Mouse (Mus musculus) ovary, postnatal 36 days (tissue): ENCODE data around the gene D430019H16Rik.
A peak's percentile ranks its signal among the peaks of the same experiment; 100 is the strongest.

Experiments used
- DNase-seq: peaks from one replicate; pipeline ENCODE4 v3.0.0; 2022; ENCODE audit warnings: low spot score, mixed read lengths

The D430019H16Rik gene

DNA sequence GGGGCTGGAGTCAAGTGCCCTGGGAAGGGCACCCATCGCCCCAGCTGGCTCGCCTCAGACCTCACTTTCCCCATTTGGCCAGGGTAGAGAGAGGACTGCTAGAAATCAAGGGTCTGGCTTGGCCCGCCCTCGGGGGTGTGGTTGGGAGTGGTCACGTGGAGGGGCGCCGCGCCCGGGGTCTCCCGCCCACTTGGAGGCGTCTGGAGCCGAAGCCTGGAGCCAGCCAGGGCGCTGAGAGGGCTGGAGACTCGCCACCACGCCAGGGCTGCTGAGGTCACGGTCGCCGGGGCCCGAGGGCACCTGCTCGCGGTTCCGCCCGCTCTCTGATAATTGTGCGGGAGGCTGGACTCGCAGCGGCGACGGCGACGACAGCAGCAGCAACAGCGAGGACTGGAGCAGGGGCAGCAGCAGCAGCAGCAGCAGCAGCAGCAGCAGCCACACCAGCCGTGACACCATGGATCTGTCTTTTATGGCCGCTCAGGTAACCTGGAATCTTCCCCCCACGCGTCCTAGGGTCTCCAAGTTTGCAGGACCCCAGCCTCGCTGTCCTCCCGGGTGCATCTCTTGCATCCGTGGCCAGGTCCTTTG is at the start of gene D430019H16Rik:
TSS of gene D430019H16Rik (plus strand) at position 187 of the 588 bp plus-strand sequence.
- DNase-seq = peak; percentile 78

DNA sequence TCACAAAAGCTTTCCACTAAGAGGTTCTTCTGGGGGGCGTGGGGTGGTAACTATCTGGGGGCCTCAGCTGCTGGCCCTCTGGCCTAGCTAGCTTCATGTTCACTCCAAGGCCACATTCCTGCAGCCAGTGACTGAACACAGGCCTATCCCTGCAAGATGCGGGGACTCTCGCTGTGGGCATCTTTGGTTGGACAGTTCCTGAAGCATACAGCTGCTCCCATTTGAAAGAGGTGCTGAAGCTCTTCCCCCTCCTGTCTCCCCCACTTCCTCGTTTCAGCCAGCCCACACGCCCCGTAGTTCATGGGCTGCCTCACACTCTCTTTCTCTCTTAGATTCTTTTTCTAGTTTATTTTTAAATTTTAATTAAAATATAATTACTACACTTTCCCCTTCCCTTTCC is 47.6 kb upstream of the D430019H16Rik start:
- no peak for DNase-seq

DNA sequence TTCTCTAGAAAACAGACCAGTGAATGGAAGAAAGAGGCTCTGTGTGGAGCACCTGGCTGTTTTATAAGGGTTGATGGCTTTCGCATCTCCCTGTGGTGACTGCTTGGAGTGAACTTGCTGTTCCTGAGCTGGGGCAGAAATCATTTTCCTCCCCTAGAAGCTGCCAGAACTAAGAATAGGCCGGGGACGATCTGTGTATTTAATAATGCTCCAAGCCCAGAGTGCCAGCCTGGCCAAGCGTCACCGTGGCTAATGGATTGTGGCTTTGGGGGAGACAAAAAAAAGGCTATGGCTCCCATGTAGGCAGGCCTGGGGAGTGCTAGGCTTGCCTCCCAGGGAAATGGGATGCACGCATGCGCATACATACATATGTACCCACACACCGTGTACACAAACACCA is 39.7 kb upstream of the D430019H16Rik start:
- DNase-seq = no peak

DNA sequence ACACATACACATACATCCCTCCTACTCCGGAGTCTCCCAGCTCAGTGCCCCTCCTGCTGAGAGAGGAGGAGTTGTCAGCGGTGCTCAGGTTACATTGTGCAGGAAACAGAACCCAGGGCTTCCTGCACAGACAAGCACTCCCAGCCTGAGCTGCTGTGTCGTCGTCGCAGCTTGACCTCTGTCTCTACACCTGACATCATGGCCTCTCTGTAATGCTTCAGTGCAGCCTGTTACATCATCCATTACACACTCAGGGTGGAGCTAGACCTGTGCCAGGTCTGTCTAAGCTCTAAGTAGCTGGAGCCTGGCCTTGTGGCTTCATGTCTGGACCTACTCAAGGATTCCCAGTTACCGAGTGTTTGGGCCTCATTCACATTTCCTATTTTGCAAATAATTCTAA is 33.2 kb upstream of the D430019H16Rik start:
- no peak for DNase-seq

DNA sequence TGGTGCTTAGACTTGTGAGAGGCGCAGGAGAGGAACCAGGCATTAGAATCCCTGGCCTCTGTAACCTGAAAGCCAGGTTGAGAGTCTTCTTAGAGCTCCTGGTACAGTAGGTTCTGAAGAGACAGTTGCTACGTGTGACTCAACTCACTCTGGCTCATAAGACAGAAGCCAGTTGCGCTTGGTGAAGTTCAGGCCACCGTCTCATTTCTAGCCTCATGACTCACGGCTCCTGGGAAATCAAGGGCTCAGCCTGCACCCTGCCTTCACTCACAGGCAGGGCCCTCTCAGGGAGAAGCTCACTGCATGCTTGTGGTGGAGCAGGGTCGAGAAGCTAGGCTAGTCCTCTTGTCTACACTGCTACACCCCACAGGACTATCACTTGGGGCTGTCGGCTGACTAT is 27.1 kb upstream of the D430019H16Rik start:
- no peak for DNase-seq

DNA sequence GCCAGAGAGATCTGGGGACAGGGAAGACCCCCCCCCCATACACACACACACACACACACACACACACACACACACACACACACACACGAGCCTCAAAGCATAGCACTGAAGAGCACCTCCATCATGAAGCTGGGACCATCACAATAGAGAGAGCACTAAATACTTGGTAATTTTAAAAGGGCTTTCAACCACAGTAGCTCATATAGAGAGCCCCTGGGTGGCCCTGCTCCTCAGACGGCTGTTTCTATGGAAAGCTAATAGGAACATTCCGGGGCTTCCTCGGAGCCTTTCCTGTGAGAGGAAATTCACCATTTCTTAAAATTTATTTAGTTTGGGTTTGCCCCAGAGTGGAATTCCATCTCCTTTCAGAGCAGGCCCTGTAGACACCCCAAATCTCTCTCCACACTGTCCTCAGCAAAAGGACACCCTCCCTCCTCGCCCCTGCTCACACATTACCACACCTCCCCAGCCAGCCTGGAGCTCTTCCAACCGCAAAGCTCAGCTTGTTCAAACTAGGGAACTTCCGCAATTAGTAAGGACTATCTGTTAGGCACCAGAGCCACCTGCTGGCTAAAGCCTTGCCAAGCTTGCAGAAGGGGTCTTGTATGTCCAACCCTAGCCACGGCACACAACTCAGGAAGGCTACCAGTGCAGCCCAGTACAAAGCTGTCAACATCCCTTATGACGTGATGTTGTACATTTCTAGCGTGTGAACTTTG is 26.5 kb upstream of the D430019H16Rik start:
- DNase-seq = peak; percentile 57

DNA sequence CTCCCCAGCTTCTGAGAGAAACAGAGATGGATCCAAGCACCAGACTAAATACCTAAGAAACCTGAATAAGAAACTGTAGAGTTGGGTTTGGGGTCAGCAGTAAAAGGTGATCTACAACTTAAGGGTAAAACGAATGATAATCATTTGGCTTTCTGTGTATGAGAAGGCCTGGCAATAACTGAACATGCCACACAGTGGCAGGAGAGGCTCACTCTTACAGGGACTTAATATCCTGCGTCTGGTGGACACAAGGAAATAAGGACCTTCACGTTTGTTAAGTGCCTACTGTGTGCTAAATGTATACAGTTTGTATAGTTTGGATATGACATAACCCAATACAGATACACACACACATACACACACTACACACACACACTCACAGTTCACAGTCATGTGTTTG is 21.8 kb upstream of the D430019H16Rik start:
- no peak for DNase-seq

DNA sequence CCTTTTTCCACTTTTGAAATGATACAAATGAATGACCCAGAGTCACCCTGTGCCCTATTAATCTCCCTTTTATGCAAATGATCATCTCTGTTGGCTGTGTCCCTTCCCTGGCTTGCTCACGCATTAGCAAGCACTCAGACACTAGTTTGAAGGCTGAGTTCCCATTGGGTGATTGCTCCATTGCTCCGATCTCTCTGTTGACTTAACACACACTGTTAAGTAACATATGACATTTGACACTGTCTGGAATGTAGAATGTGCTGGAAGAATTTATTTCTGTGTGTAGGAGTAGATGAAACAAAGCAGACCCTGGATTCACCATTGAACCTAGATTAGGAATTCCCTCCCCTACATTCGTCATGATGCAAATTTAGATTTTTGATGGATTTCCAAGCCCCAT is 20.8 kb upstream of the D430019H16Rik start:
- DNase-seq = no peak

DNA sequence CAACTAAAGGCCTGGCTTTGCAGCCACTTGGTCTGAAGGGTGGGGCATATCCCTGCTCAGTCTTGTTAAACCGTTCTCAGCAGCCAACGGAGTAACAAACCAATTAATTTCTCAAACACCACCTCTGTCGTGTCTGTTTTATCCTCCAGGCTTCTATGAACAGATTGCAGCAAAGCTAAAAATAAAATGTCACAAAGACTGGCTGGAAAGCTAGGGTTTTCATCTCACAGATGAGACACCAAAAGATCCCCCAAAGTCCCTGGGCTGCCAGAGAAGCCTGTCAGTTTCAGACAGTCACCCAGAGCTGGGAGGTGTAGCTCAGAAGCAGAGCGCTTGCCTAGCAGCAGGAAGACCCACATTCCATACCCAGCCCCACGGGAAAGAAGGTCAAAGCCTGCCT is 15.4 kb upstream of the D430019H16Rik start:
- no peak for DNase-seq

DNA sequence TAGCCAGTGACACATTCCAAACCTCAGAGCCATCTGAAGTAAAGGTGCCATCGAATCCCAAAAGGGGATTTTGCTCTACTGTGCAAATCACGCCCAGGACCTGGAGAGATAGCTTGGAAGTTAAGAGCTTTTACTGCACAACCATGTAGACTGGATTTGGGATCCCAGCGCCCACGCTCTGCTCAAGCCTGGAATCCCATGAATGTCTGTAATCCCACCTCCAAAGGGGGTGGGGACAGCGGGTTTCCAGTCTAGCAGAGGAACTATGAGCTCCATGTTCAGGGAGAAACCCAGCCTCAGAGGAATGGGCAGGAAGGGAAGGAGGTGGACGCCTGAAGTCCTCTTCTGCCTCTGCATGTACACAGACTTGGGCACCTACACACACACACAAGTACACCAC is 13.7 kb upstream of the D430019H16Rik start:
- DNase-seq = no peak

DNA sequence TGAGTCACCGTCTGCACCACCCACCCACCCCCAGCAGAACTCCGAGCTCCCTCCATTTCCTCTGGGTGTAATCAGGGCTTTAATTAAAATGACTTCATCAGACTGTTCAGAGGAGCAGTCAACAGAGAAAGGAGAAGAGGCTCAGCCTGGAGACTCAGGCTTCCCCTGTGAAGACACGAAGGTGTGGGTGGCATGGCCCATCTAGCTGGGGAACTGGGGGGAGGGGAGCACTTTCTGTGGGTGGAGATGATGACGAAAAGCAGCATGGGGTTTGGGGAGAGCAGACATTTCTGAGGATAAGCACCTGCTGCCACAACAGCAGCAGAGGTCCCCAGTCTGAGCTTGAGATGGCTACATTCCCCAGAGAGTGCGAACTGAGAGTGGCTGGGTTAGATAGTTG is 10.1 kb upstream of the D430019H16Rik start:
- DNase-seq = no peak

DNA sequence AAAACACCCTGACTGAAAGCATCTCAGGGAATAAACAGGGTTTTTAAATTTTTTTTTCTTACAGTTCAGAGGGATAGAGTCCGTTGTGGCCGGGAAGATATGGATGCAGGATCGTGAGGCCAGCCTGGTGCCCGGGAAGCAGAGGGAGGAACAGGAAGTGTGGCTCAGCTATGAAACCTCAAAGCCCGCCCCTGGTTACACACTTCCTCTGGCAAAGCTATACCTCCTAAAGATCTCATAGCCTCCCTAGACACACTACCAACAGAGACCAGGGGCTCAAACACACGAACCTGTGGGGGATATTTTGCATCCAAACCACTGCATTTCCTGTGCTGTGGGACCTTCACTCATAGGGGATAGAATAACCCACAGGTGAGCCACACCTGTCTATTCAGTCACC is 7.9 kb upstream of the D430019H16Rik start:
- no peak for DNase-seq

DNA sequence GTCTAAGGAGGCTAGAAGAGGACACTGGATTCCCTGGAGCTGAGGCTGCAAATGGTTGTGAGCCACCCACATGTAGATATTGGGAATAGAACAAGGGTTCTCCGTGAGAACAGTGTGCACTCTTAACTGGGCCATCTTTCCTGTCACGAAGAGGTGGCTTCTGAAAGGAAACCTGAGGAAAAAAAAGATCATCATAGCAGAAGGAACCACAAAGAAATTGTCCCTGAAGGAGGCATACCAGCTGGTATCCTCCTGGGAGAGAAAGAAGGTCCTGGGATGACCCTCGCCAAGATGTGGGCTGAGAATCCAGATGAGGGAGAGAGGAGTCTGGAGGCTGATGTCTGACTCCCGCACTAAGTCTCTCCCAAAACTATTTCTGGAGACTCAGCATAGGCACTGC is 4.4 kb upstream of the D430019H16Rik start:
- DNase-seq = no peak

DNA sequence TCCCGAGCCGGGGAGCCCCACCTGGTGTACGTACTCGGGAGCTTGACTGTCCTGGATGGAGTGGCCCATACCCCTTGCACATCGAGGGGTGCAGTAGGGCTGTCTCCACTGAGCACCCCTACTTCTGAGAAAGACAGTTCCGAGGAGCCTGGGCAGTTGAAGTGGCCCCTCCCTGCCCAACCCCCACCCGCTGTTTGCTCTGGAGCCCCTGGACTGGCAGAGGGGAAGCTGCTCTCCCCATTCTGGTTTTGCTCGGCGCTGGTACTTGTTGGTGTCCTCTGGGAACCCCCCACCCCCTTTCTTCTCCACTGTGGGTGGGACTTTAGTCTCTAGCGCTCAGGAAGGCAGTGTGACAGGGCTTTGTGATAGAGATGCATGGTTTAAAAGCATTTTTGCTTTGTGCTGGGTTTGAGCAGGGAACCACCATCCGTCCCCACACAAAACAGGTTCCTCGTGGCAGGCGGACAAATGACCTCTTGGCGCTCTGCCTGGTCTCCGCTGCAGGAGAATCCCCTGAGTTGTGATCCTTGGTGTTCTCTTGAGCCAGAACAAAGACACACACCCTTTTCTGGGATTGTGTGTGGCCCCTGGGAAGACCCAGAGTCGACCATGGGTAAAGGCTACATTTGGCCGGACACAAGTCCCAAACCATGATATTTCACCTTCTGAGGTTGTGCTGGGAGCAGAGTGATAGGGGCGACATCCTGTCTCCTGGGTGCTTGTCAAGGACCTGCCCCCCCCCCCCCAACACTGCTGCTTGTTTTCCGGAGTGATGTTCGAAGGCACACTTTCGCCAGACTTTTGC is 804 bp downstream of the D430019H16Rik start:
- no peak for DNase-seq

DNA sequence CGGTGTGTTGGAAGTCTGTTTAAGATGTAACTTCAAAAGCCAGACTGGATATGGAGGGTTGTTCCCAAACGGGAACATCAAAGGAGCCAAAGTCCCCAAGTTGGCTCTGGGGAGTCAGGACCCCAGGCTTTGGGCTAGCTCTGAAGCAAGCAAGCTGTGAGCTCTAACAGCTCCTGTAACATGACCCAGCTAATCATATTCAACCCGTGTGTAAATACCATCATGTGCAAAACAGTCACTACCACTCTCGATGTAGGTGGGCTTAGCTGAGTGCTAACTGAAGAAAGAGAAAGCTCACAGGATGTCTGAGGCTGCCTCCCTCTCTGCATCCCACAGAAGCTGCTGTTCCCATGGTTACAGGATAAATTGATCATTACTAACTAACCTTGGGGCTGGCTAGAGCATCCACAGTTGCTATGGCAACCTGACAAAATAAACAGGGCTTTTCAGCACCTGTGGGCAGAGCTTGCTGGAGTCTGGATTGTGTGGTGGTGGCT is 1.5 kb downstream of the D430019H16Rik start:
- DNase-seq = no peak

DNA sequence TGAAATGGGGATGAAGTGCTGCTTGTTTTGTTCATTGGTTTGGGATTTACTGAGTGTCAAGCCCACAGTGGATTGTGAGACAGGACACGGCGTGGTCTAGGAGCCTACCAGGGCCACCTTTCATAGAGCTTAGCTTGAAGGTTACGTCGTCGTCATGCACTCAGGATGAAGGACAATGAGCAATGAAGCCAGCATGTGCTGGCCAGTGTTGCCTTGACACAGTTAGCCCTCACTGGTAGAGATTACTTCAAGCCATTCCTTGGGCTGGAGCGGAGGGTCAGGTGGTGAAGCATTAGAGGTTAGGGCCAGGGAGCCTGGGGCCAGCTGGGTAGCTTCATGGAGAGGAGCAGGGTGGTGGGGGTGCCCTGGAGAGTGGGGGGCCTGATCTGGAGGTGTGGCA is 5.1 kb downstream of the D430019H16Rik start:
- no peak for DNase-seq

DNA sequence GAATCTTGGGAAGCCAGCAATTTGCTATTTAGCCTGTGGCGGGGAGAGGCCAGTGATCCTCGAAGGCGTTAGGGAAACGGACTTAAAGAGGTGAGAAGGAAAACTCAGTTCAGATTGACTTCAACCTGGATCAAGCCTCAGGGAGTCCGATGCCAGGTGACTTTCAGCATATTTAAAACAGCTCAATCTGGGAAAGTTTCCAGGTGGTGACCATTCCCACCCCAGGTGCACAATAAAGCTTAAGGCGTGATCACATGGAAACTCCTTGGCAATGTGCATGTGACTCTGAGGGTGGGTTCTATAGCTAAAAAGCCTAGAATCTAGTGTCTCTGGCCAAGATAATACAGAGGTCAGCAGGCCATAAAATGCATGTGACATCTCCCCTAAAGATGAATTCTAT is 7.4 kb downstream of the D430019H16Rik start:
- no peak for DNase-seq

DNA sequence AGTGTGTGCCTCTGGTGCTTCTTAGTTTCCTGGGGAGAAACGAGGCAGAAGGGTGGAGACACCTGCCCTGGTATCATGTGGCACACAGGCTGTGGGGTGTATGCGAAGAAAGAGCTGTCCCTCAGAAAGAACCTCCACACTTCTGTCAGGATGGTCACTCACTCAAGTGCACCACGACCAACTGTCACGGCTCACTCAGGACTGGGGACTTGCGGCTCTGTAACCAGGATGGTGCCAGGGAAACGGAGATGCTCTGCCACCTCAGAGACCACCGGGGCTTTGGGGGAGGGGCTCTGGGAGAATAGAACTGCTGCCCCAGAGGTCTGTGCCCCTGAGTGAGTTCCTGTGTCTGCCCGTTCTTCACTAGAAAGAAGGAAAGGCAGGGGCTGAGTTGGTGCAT is 15.4 kb downstream of the D430019H16Rik start:
- DNase-seq = no peak

DNA sequence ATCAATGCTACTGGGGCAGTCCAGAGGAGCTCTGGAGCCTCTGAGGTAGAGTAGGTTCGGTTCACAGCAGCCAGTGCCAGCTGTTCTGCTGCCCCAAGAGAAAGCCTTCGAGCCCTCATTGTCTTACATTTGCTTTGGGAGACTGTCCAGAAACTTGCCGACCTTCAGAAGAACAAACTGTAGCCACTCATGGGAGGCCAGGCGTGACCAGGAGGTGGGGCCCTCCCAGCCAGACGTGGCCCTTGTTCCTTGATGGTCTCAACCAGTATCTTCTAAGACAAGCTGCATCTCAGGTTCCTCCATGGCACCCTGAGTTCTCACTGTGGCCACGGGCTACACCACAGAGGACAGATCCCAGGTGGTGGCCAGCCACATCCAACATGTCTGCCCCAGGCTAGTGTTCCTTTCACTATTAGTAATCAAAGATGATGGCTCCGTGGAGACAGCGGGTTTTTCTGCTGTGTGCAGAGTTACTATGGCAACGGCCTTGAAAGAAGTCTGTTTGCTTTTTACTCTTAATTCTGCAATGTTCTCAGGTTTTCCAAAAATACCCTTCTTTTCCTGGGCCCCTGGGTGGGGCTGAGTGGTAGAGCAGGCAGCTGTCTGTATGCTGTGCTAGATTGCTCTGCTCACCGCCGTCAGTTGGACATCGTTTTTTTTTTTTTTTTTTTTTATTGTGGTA is 21.7 kb downstream of the D430019H16Rik start:
- peak; percentile 28 for DNase-seq

DNA sequence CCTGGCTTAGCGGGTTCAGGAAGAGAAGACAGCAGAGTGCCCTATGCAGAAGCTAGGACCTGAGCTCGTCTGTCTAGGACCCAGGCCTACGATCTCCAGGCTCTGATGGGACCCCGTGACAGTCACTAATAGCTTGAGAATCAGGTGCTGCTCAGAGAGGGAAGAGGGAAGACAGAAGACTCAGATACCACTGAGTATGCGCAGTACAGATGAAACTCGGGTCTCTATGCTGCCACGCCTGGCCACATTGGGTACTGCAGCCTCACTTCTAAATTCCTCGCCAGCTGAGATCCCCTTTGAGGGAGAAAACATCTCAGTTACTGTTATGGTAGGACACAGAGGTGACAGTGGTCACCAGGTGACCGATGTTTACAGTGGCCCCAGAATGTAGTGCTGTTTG is 22.8 kb downstream of the D430019H16Rik start:
- DNase-seq = peak; percentile 54

DNA sequence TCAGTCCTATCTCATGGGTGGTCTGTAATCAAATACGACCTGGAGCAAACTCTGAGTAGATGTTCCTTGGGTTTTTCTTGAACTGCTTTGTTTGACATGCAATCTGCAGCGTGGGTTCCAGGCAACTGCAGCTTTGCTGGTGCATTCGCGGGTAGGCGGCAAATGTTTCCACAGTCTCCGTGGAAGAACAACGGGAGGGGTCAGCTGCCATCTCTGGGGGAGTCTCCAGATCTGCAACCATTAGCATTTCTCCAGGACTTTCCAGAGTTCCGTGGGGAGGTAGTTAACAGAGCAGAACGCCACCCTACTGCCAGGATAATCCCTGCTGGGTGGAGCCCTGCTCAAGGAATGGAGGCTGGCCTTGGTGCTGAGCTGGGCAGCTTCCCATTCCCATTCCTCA is 23.3 kb downstream of the D430019H16Rik start:
- DNase-seq = no peak

DNA sequence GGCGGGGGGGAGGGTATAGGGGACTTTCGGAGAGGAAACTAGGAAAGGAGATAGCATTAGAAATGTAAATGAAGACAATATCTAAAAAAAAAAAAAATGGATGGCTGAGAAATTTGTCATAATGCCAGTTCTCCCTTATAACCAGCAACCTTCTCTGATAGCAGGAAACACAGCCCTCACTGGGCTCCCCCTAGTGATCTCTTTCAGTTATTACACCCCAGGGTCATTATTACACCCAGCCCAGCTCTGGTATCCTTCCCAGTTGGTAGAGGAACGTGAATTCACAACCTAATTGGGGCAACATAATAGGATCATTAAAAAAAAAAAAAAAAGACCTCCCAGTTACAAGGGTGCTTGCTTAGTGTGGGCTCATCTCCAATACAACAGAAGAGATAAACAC is 29.8 kb downstream of the D430019H16Rik start:
- no peak for DNase-seq
